Mouse (Mus musculus): ENCODE data around the gene Dnajb1. TPM values are rescaled to one million over a fixed set of nuclear protein-coding genes. Genes with fewer than 3 reads are reported as not detected.

Dnajb1 gene
- total and polyA plus RNA-seq, 2 experiments: 8.3 to 18.2 TPM

- no peak for TF ChIP-seq CTCF (IDR thresholded peaks at IDR 0.05; ENCODE audit: low read depth, low read length)
- no peak for TF ChIP-seq POLR2A (IDR thresholded peaks at IDR 0.05; ENCODE audit: extremely low read depth, insufficient read depth, low read length)
- Histone ChIP-seq H3K79me2 (ENCODE audit: control insufficient read depth, insufficient read depth, low read length) (no peaks in the 10 kb centered on the region), H3K4me1 (ENCODE audit: control insufficient read depth, insufficient read depth, low read length) (no peaks in the 10 kb centered on the region), H3K27me3 (ENCODE audit: control insufficient read depth, insufficient read depth, low read length) (no peaks in the 10 kb centered on the region), H3K4me3 (ENCODE audit: insufficient read depth, low read depth, low read length) (no peak overlapping the region), H3K27ac (replicated peaks; ENCODE audit: insufficient read depth, low read depth, low read length) (no peak overlapping the region), H3K36me3 (ENCODE audit: control insufficient read depth, insufficient read depth, low read length) (no peaks in the 10 kb centered on the region), H3K9ac (ENCODE audit: low read depth, low read length) (no peak overlapping the region)
- 92% methylated on average over 9 of the region's 9 CpGs for WGBS
- DNase-seq (ENCODE audit: extremely low read depth, low read depth, low spot score): no peak
These were observed 11.7 kb downstream of the Dnajb1 start for GRCm38 (mm10) chr8:83619568-83620285.

- WGBS: 57% methylated on average over 15 of the region's 15 CpGs
- H3K36me3 ChIP-seq (ENCODE audit: control insufficient read depth, insufficient read depth, low read length): no peaks in the 10 kb centered on the region
- H3K27ac ChIP-seq (replicated peaks; ENCODE audit: insufficient read depth, low read depth, low read length): no peak overlapping the region
- no peaks in the 10 kb centered on the region for H3K27me3 ChIP-seq (ENCODE audit: control insufficient read depth, insufficient read depth, low read length)
- peak overlapping the region; percentile 42; the same call in 1 of the 2 replicates for H3K4me3 ChIP-seq (ENCODE audit: insufficient read depth, low read depth, low read length)
- no peak for DNase-seq (ENCODE audit: extremely low read depth, low read depth, low spot score)
- H3K9ac ChIP-seq (ENCODE audit: low read depth, low read length): no peak overlapping the region
- no peak for TF ChIP-seq CTCF (IDR thresholded peaks at IDR 0.05; ENCODE audit: low read depth, low read length)
- TF ChIP-seq POLR2A (IDR thresholded peaks at IDR 0.05; ENCODE audit: extremely low read depth, insufficient read depth, low read length): no peak
- H3K4me1 ChIP-seq (ENCODE audit: control insufficient read depth, insufficient read depth, low read length): no peaks in the 10 kb centered on the region
- H3K79me2 ChIP-seq (ENCODE audit: control insufficient read depth, insufficient read depth, low read length): no peaks in the 10 kb centered on the region
These were observed 13.8 kb downstream of the Dnajb1 start for GRCm38 (mm10) chr8:83621691-83622388.

GRCm38 (mm10) chr8:83622389-83622989 lies 14.5 kb downstream of the Dnajb1 start:
- H3K4me1 ChIP-seq (ENCODE audit: control insufficient read depth, insufficient read depth, low read length): no peaks in the 10 kb centered on the region

GRCm38 (mm10) chr8:83623549-83623948 lies 15.6 kb downstream of the Dnajb1 start:
- Histone ChIP-seq H3K27me3 (ENCODE audit: control insufficient read depth, insufficient read depth, low read length) (no peaks in the 10 kb centered on the region), H3K9ac (ENCODE audit: low read depth, low read length) (no peak overlapping the region), H3K4me1 (ENCODE audit: control insufficient read depth, insufficient read depth, low read length) (no peaks in the 10 kb centered on the region), H3K27ac (replicated peaks; ENCODE audit: insufficient read depth, low read depth, low read length) (no peak overlapping the region), H3K36me3 (ENCODE audit: control insufficient read depth, insufficient read depth, low read length) (no peaks in the 10 kb centered on the region), H3K79me2 (ENCODE audit: control insufficient read depth, insufficient read depth, low read length) (no peaks in the 10 kb centered on the region), H3K4me3 (ENCODE audit: insufficient read depth, low read depth, low read length) (no peak overlapping the region)
- DNase-seq (ENCODE audit: extremely low read depth, low read depth, low spot score): no peak
- 75% methylated on average over 7 of the region's 7 CpGs for WGBS
- TF ChIP-seq CTCF (IDR thresholded peaks at IDR 0.05; ENCODE audit: low read depth, low read length) (no peak), POLR2A (IDR thresholded peaks at IDR 0.05; ENCODE audit: extremely low read depth, insufficient read depth, low read length) (no peak)

More at GRCm38 (mm10) chr8:83622389-83622989, 14.5 kb downstream of the Dnajb1 start:
- 11% methylated on average over 23 of the region's 23 CpGs for WGBS
- H3K27me3 ChIP-seq (ENCODE audit: control insufficient read depth, insufficient read depth, low read length): no peaks in the 10 kb centered on the region
- H3K4me3 ChIP-seq (ENCODE audit: insufficient read depth, low read depth, low read length): peak overlapping the region; percentile 42; the same call in 1 of the 2 replicates
- peak; percentile 45 for DNase-seq (ENCODE audit: extremely low read depth, low read depth, low spot score)
- peak; percentile 98 for TF ChIP-seq CTCF (IDR thresholded peaks at IDR 0.05; ENCODE audit: low read depth, low read length)
- TF ChIP-seq POLR2A (IDR thresholded peaks at IDR 0.05; ENCODE audit: extremely low read depth, insufficient read depth, low read length): no peak
- H3K79me2 ChIP-seq (ENCODE audit: control insufficient read depth, insufficient read depth, low read length): no peaks in the 10 kb centered on the region
- no peak overlapping the region for H3K27ac ChIP-seq (replicated peaks; ENCODE audit: insufficient read depth, low read depth, low read length)
- no peak overlapping the region for H3K9ac ChIP-seq (ENCODE audit: low read depth, low read length)
- H3K36me3 ChIP-seq (ENCODE audit: control insufficient read depth, insufficient read depth, low read length): no peaks in the 10 kb centered on the region

GRCm38 (mm10) chr8:83624739-83625138 lies 16.7 kb downstream of the Dnajb1 start:
- Histone ChIP-seq H3K4me3 (ENCODE audit: insufficient read depth, low read depth, low read length) (no peak overlapping the region), H3K27me3 (ENCODE audit: control insufficient read depth, insufficient read depth, low read length) (no peaks in the 10 kb centered on the region), H3K27ac (replicated peaks; ENCODE audit: insufficient read depth, low read depth, low read length) (no peak overlapping the region), H3K79me2 (ENCODE audit: control insufficient read depth, insufficient read depth, low read length) (no peaks in the 10 kb centered on the region), H3K4me1 (ENCODE audit: control insufficient read depth, insufficient read depth, low read length) (no peaks in the 10 kb centered on the region), H3K36me3 (ENCODE audit: control insufficient read depth, insufficient read depth, low read length) (no peaks in the 10 kb centered on the region), H3K9ac (ENCODE audit: low read depth, low read length) (no peak overlapping the region)
- WGBS: 42% methylated on average over 3 of the region's 3 CpGs
- peak; percentile 29 for DNase-seq (ENCODE audit: extremely low read depth, low read depth, low spot score)
- TF ChIP-seq POLR2A (IDR thresholded peaks at IDR 0.05; ENCODE audit: extremely low read depth, insufficient read depth, low read length): no peak
- peak; percentile 57; the same call in 1 of the 2 replicates for TF ChIP-seq CTCF (IDR thresholded peaks at IDR 0.05; ENCODE audit: low read depth, low read length)

Data from liver, adult 2 months (tissue).